ENCODE assay signal across 19 mouse cellular contexts in the genomic region with DNA sequence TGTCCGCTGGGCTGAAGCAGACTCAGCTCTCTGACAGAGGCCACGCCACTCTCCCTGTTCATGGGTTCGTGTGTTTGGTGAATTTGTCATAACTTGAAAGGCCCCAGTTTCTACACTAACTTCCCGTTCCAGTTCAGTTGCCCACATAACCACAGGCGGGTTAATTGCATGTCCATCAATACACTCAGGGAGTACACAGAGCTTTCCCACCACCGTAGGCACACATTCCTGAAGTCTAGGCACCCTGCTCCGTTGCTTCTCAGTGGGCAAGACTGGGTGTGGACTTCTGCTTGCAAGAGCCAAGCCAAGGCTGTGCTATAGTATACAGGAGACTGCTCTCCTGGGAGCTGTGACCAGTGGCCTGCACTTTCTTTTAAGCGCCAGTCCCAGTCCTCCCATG. TPM values are rescaled to one million over a fixed set of nuclear protein-coding genes. Genes with fewer than 3 reads are reported as not detected.
DNase-seq lines count a peak whose midpoint lies in the region; ATAC-seq and TF ChIP-seq lines count a peak whose summit lies in the region.
"Had no signal": no experiment of that assay in that cellular context is flagged by ENCODE, and none has a peak within 500 bp of the region (broad histone marks: within the 10 kb centered on the region; RNA-seq: fewer than 3 reads in every experiment).

No protein-coding gene starts in this region.

- intact Hi-C loops in heart, postnatal 10 days (cut with DNase I), result no loop called here

- no peaks in the 10 kb centered on the region for H3K27me3 ChIP-seq in heart, postnatal 0 days (ENCODE audit: control insufficient read depth, insufficient read depth, low read length)
- H3K27me3 ChIP-seq in liver, embryonic 12.5 days (replicated peaks), result peaks cover 13% of the 10 kb centered on the region
- no peaks in the 10 kb centered on the region for H3K27me3 ChIP-seq in embryonic facial prominence, embryonic 14.5 days (replicated peaks; ENCODE audit: control insufficient read depth, insufficient read depth, low read length)
- H3K27me3 ChIP-seq in lung, postnatal 0 days (replicated peaks; ENCODE audit: insufficient read depth, low read length), result no peaks in the 10 kb centered on the region
- H3K27me3 ChIP-seq: limb, embryonic 15.5 days had no signal

- no peak overlapping the region for H3K9ac ChIP-seq in heart, postnatal 0 days (replicated peaks; ENCODE audit: low read depth, low read length)
- H3K9ac ChIP-seq in liver, embryonic 12.5 days, result no peak overlapping the region
- H3K9ac ChIP-seq in embryonic facial prominence, embryonic 14.5 days (ENCODE audit: low read depth, low read length), result no peak overlapping the region
- no peak overlapping the region for H3K9ac ChIP-seq in lung, postnatal 0 days (replicated peaks; ENCODE audit: low read depth)
- H3K9ac ChIP-seq: limb, embryonic 15.5 days; lung, embryonic 14.5 days had no signal

- no peak for TF ChIP-seq CTCF in heart, postnatal 0 days (IDR thresholded peaks at IDR 0.05; ENCODE audit: low read depth)
- TF ChIP-seq CTCF in lung, postnatal 0 days (IDR thresholded peaks at IDR 0.05), result no peak

- no peak overlapping the region for H3K4me2 ChIP-seq in heart, postnatal 0 days (ENCODE audit: low read depth, low read length)
- H3K4me2 ChIP-seq in liver, embryonic 12.5 days, result no peak overlapping the region
- no peak overlapping the region for H3K4me2 ChIP-seq in embryonic facial prominence, embryonic 14.5 days (ENCODE audit: low read depth, low read length)
- no peak overlapping the region for H3K4me2 ChIP-seq in lung, postnatal 0 days (replicated peaks; ENCODE audit: low read depth, low read length)
- H3K4me2 ChIP-seq: limb, embryonic 15.5 days; lung, embryonic 14.5 days had no signal

- peaks cover 17% of the 10 kb centered on the region; the same call in 1 of the 2 replicates for H3K4me1 ChIP-seq in heart, postnatal 0 days (ENCODE audit: control insufficient read depth, insufficient read depth)
- 0 out of 2 replicates have a peak, but pooled peaks cover 3% of the 10 kb centered on the region for H3K4me1 ChIP-seq in liver, embryonic 12.5 days
- no peaks in the 10 kb centered on the region for H3K4me1 ChIP-seq in embryonic facial prominence, embryonic 14.5 days (ENCODE audit: control insufficient read depth, insufficient read depth, low read length)
- peaks cover 7% of the 10 kb centered on the region for H3K4me1 ChIP-seq in lung, postnatal 0 days (ENCODE audit: insufficient read depth, low read depth, low read length)
- H3K4me1 ChIP-seq: limb, embryonic 15.5 days had no signal

- 81% methylated on average over 8 of the region's 8 CpGs for WGBS in heart, postnatal 0 days
- WGBS in liver, embryonic 12.5 days (ENCODE audit: insufficient replicate concordance), result 39% methylated on average over 8 of the region's 8 CpGs
- 60% methylated on average over 8 of the region's 8 CpGs for WGBS in embryonic facial prominence, embryonic 14.5 days
- 63% methylated on average over 8 of the region's 8 CpGs for WGBS in lung, postnatal 0 days

- H3K9me3 ChIP-seq in heart, postnatal 0 days (replicated peaks; ENCODE audit: control insufficient read depth, low read length), result 0 out of 2 replicates have a peak, but pooled peaks cover 3% of the 10 kb centered on the region
- H3K9me3 ChIP-seq in liver, embryonic 12.5 days (replicated peaks), result no peaks in the 10 kb centered on the region
- H3K9me3 ChIP-seq in embryonic facial prominence, embryonic 14.5 days (ENCODE audit: control insufficient read depth, low read length), result peaks cover 6% of the 10 kb centered on the region
- H3K9me3 ChIP-seq in lung, postnatal 0 days (ENCODE audit: low read length), result no peaks in the 10 kb centered on the region

- no peak for ATAC-seq in heart, postnatal 0 days (ENCODE audit: insufficient read depth, low read depth)
- ATAC-seq in liver, embryonic 12.5 days, result no peak
- no peak for ATAC-seq in embryonic facial prominence, embryonic 14.5 days (ENCODE audit: low read depth)
- ATAC-seq in monocyte, adult 5-6 weeks (replicated peaks; ENCODE audit: insufficient number of reproducible peaks, low FRiP score, low TSS enrichment, poor library complexity, severe bottlenecking), result peak; percentile 59; the same call in 1 of the 2 replicates
- no peak for ATAC-seq in lung, postnatal 0 days
- ATAC-seq: activated CD4-positive, CD25-positive, alpha-beta regulatory T cell, adult 4 months; midbrain, embryonic 16.5 days had no signal

- no peak overlapping the region for H3K27ac ChIP-seq in heart, postnatal 0 days (ENCODE audit: low read depth)
- 0 out of 2 replicates have a peak overlapping the region, but pooled peaks have one; percentile 14 for H3K27ac ChIP-seq in liver, embryonic 12.5 days
- no peak overlapping the region for H3K27ac ChIP-seq in embryonic facial prominence, embryonic 14.5 days (replicated peaks; ENCODE audit: low read depth, low read length)
- H3K27ac ChIP-seq in lung, postnatal 0 days (ENCODE audit: low read length), result no peak overlapping the region
- H3K27ac ChIP-seq: limb, embryonic 15.5 days had no signal

- H3K36me3 ChIP-seq in heart, postnatal 0 days (replicated peaks; ENCODE audit: control insufficient read depth, insufficient read depth, low read length), result no peaks in the 10 kb centered on the region
- no peaks in the 10 kb centered on the region for H3K36me3 ChIP-seq in liver, embryonic 12.5 days
- no peaks in the 10 kb centered on the region for H3K36me3 ChIP-seq in embryonic facial prominence, embryonic 14.5 days (ENCODE audit: control insufficient read depth, insufficient read depth, low read length)
- no peaks in the 10 kb centered on the region for H3K36me3 ChIP-seq in lung, postnatal 0 days (ENCODE audit: insufficient read depth, low read length)
- H3K36me3 ChIP-seq: limb, embryonic 15.5 days had no signal

- H3K4me3 ChIP-seq in heart, postnatal 0 days (ENCODE audit: low read depth, low read length), result no peak overlapping the region
- H3K4me3 ChIP-seq in liver, embryonic 12.5 days, result no peak overlapping the region
- H3K4me3 ChIP-seq in embryonic facial prominence, embryonic 14.5 days (ENCODE audit: low read depth, low read length), result no peak overlapping the region
- no peak overlapping the region for H3K4me3 ChIP-seq in lung, postnatal 0 days (ENCODE audit: low read depth, low read length)
- H3K4me3 ChIP-seq: limb, embryonic 15.5 days had no signal

- peak; percentile 5 for DNase-seq in heart, postnatal 0 days (ENCODE audit: low spot score)
- DNase-seq in heart, postnatal 10 days, result no peak
- DNase-seq in liver, result no peak
- DNase-seq in embryonic facial prominence, embryonic 14.5 days (ENCODE audit: low spot score), result peak; percentile 48
- no peak for DNase-seq in left cerebral cortex, adult 11 months (ENCODE audit: low spot score)
- no peak for DNase-seq in lung, postnatal 0 days (ENCODE audit: low spot score)
- DNase-seq: adrenal gland, postnatal 25 days; cerebellum, adult 9-10 months; gastrocnemius, postnatal 10 days; heart, postnatal 36 days; kidney, postnatal 25 days; right cerebral cortex, adult 18-20 months; spleen, adult 18-20 months had no signal

- no peak for TF ChIP-seq EP300 in heart, postnatal 0 days (IDR thresholded peaks at IDR 0.05; ENCODE audit: low read depth)
- TF ChIP-seq EP300 in lung, postnatal 0 days (IDR thresholded peaks at IDR 0.05), result no peak

RNA-seq across cellular contexts. Expression of a gene that starts 23.3 kb away (rescaled TPM):
- 12.2 and 13.1 TPM in 2 replicates for total RNA-seq in heart, postnatal 0 days (2014; rRNA removed; ENCODE audit: low replicate concordance)
- 2.8 and 3.5 TPM in 2 replicates for polyA plus RNA-seq in heart, postnatal 0 days (2015; fragmentation: Nextera tagmentation; extraction: Ambion mirVana)
- 10 to 100 TPM in 1 of 2 experiments, 1 to 10 TPM in 1; 8.8 to 14.1 TPM for total RNA-seq in heart, postnatal 10 days (2021)
- polyA plus RNA-seq in liver, embryonic 12.5 days (2016; fragmentation: Nextera tagmentation; extraction: Ambion mirVana), result 3.0 and 3.5 TPM in 2 replicates
- polyA plus RNA-seq in embryonic facial prominence, embryonic 14.5 days (2014; fragmentation: Nextera tagmentation; extraction: Ambion mirVana), result 11.1 and 12.0 TPM in 2 replicates
- 0.68 to 0.85 TPM (median 0.76 TPM) in 3 replicates for total RNA-seq in monocyte, adult 5-6 weeks (2017)
- 5.9 and 6.6 TPM in 2 replicates for polyA plus RNA-seq in lung, postnatal 0 days (2015; fragmentation: Nextera tagmentation; extraction: Ambion mirVana)
- polyA plus RNA-seq: activated CD4-positive, CD25-positive, alpha-beta regulatory T cell, adult 4 months had no signal

RNA-seq across cellular contexts. Expression of a gene that starts 58.3 kb away (rescaled TPM):
- total RNA-seq in heart, postnatal 0 days (2014; rRNA removed; ENCODE audit: low replicate concordance), result 113 and 139 TPM in 2 replicates
- 56.2 and 65.9 TPM in 2 replicates for polyA plus RNA-seq in heart, postnatal 0 days (2015; fragmentation: Nextera tagmentation; extraction: Ambion mirVana)
- total RNA-seq in heart, postnatal 10 days (2021), result 100 to 1,000 TPM; 104 to 116 TPM
- 54.9 and 55.2 TPM in 2 replicates for polyA plus RNA-seq in liver, embryonic 12.5 days (2016; fragmentation: Nextera tagmentation; extraction: Ambion mirVana)
- polyA plus RNA-seq in embryonic facial prominence, embryonic 14.5 days (2014; fragmentation: Nextera tagmentation; extraction: Ambion mirVana), result 78.8 and 86.4 TPM in 2 replicates
- 40.6 to 56.4 TPM (median 42.9 TPM) in 3 replicates for total RNA-seq in monocyte, adult 5-6 weeks (2017)
- 66.6 and 69.4 TPM in 2 replicates for polyA plus RNA-seq in lung, postnatal 0 days (2015; fragmentation: Nextera tagmentation; extraction: Ambion mirVana)

Comparison
In these comparisons a context has a peak if more than half of its experiments do, and no peak if none do; other contexts are left out.
1. DNase-seq: peak in heart, postnatal 0 days (single experiment) and embryonic facial prominence, embryonic 14.5 days (single experiment); none in heart, postnatal 10 days (0 of 2), liver (single experiment), left cerebral cortex, adult 11 months (single experiment) and lung, postnatal 0 days (single experiment).